Mouse (Mus musculus) spleen, adult 2 months (tissue): Measurements from ENCODE around the gene Fbxo30.

Source experiments
- CTCF ChIP-seq: fragments of 200-500 bp; IDR thresholded peaks from 2 replicates; pipeline ENCODE4 v1.5.1; 2011; ENCODE audit warnings: mild to moderate bottlenecking, inconsistent platforms; ENCODE audit not compliant: insufficient read depth, insufficient read length, insufficient replicate concordance; ENCODE audit errors: extremely low read depth
- POLR2A ChIP-seq: fragments of 200-500 bp; IDR thresholded peaks from 2 replicates; pipeline ENCODE4 v1.6.1; 2011; ENCODE audit warnings: low read depth, low read length, inconsistent platforms

DNA sequence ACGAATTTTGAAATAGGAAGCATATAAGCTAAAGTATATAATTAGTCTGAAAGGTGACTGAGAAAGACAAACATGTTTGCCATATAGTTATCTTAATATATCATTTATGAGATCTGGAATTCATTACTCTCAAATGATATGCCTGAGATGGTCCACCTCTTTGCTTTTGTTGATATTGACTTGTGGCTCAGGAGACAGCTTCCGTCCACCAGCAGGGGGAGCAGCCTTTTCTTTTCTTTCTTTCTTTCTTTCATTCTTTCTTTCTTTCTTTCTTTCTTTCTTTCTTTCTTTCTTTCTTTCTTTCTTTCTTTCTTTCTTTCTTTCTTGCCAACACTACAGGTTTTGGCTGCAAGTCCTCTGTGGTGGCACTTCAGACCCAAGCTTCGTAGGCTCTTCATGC, 45.4 kb downstream of the Fbxo30 start:
- no peak for TF ChIP-seq CTCF
- no peak for TF ChIP-seq POLR2A
